Mouse (Mus musculus) fat pad, adult 2 months (tissue): ENCODE measurements at regions not wholly inside any gene's neighbourhood (a gene's known extent, or its start where the extent isn't known, plus 50 kb on each side); places are given as distances from the start of the nearest gene placed in this dataset.

Experiments used
- DNase-seq: peaks from one replicate; pipeline ENCODE4 v3.0.0-alpha.2; 2011; ENCODE audit warnings: low read depth, low spot score; ENCODE audit errors: extremely low read depth

DNA sequence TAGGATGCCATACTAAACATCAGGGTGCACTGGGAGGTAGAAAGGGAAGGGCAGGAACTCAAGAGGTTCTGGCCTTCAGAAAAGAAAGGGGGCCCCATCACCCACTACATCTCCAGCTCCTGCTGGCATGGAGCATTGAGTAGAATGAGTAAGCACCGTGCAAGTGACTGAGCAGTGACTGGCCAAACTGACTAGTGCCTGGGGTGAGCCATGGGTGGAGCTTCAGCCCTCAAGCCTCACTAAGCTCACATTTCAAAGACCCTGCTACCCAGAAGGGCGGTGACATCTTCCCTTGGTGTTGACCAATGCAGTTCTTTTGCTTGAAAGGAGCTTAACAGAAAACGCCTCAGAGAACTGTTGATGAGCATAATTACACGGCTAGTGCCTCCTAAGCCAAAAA is 80.0 kb upstream of the Egln3 start:
- no peak for DNase-seq

DNA sequence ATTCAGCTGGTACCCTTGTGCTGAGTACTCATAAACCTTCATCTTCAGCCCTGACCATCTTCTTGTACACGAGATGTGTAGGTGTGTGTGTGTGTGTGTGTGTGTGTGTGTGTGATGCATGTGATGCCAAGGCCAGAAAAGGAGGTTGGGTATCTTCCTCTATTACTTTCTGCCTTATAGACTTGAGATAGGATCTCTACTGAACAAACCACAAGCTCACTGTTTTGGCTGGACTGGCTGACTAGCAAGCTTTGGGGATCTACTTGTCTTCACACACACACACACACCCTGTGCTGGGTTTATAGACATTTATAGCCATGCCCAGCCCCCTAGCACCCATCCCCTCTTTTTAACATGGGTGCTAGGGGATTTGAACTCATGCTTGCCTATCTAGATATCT is 79.4 kb upstream of the Egln3 start:
- no peak for DNase-seq

DNA sequence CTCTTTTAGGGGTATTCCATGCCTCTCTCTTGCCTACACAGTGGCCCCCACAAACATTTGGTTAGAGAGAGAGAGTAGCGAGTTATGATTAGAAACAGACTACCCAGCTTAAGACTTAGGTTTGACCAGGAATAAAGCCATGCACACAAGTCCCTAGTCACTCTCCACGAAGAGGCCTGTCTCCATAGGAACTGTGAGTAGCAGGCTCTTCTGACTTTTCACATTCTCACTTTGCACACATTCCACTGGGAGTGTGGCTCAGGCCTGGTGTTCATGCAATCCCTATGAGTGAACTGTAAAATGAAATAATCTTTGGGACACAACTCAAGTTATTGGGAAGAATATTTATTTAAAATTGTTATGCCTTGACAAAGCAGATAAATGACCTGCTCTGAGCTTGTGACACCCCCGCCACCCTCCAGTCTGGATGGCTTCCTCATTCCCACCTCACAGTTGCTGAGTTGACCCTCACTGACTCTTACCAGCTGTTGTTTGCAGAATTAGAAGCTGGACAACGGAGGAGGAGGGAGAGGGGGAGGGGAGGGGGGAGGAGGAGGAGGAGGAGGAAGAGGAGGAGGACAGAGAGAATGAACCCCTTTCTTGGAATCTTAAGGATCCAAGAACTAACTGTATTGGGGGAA is 78.7 kb upstream of the Egln3 start:
- DNase-seq, result no peak

DNA sequence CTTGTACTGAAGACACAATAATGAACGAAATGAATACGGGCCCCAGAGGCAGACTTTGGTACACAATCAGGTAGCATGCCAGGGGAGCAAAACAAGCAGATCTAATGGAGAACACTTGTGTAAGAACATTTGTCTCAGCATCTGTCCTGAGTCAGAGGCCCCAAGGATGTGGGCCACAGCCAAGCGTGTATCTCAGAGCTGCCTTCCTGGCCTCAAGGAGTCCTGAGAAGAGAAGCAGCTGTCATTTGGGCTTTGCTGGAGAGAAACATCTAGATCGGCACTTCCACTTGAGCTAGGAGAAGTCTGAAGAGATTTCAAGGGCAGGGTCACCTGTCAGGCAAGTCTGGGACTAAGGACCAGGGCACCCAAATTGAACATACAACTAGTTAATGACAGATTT is 76.8 kb upstream of the Egln3 start:
- no peak for DNase-seq

DNA sequence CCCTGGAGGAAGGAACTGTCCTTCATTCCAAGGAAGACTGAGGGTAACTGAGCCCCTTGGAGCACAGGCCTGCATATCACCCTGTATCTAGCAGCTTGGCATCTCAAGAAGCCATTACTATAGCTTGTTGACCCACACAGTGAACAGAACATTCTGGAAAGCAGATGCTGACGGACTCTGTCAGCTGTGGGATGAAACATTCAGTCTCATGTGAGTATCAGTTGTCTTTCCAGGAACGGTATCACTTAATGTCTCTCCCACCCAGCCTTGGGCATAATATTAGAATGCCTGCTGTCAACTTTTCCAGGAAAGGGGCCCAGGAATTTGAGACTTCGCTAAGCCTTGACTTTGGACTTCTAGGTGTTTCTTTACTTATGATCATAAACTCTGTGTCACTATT is 76.3 kb upstream of the Egln3 start:
- no peak for DNase-seq

DNA sequence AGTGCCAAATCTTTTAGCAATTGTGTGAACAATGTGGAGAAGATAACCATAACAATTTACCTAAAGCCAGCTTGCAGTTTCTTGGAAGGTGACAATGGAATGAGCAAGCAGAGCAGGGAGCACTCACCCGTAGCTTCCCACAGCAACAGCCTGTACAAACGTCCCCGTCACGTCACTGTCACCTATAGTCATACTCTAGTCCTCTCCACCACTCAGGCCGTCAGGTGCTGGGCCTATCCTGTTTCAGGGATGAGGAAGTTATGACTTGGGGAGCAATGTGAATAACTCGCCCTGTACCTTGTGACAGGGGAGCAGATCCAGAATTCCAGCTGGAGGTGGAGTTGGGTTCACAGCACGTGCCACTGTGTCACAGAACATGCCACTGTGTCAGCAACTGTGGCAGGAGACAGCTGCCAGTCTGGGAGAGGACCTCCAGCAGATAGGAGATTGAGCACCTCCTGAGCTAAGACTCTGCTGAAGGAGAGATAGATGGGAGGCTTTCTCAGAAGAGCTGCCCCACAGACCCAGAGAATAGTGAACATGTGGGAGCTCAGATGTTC is 73.4 kb upstream of the Egln3 start:
- no peak for DNase-seq

DNA sequence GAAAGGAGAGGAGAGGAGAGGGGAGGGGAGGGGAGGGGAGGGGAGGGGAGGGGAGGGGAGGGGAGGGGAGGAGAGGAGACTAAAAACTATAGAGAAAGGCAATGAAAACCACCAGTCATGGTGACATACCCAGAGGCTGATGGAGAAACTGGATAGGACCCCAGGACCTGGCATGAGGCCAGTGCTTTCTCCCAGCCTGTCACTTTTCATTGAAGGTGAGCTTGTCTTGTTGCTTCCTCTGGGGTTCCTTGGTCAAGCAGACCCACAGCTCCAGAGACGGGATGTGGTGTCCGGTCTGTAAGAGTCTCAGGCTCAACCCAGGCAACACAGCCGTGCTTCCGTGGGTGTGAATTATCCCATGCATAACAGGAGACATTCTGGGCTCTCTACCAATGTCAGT is 69.8 kb upstream of the Egln3 start:
- no peak for DNase-seq

DNA sequence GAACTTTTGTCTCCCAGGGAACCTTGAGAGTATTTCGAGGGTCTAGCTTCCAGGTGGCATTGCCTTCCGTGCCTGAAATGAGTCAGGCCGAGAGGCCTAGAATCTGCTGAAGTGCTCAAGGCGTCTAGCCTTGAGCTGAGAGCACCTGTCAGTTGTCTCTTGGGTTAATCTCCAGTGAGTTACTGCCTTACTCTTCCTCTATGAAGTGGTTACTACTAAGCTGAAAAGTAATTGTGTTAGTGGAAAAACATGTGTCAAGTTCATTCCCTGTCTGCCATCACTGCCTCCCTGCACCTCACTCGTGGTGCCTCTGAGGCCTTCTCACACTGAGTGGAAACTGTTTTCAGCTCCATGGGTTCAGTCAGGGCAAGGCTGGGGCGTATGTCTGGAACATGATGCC is 69.0 kb upstream of the Egln3 start:
- DNase-seq, result no peak

DNA sequence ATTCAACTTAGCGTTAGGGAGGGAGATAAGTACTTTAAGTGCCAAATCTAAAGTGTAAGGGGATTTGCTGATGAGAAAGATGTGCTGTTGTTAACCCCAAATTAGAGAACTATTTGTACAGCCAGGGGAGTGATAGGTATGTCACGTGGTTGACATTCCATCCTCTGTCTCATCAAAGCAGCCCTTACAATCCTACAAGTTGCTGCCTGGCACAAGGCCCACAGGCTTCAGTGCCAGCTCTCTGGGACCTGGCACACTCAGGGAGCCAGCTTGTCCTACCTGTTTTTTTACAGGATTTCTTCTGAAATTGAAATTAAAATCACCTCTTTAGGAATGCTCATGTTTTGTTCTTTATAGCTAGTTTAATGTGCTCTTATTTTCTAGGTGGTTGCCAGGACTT is 68.6 kb upstream of the Egln3 start:
- peak; percentile 47 for DNase-seq

DNA sequence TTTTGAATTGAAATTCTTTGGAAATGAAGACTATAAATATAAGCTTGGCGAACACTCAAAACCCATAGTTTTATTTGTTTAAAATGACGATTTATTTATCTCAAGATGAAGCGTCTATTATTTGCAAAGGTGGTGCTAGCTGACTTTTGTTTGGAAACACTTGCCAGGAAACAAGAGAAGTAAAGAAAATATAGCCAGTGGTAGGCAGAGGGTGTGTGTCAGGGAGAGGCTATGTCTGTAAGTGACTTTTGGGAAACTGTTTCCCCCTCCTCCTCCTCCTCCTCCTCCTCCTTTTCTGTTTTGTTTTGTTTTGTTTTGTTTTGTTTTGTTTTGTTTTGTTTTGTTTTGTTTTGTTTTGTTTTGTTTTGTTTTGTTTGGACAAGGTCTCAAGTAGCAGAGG is 62.2 kb upstream of the Egln3 start:
- DNase-seq, result no peak

DNA sequence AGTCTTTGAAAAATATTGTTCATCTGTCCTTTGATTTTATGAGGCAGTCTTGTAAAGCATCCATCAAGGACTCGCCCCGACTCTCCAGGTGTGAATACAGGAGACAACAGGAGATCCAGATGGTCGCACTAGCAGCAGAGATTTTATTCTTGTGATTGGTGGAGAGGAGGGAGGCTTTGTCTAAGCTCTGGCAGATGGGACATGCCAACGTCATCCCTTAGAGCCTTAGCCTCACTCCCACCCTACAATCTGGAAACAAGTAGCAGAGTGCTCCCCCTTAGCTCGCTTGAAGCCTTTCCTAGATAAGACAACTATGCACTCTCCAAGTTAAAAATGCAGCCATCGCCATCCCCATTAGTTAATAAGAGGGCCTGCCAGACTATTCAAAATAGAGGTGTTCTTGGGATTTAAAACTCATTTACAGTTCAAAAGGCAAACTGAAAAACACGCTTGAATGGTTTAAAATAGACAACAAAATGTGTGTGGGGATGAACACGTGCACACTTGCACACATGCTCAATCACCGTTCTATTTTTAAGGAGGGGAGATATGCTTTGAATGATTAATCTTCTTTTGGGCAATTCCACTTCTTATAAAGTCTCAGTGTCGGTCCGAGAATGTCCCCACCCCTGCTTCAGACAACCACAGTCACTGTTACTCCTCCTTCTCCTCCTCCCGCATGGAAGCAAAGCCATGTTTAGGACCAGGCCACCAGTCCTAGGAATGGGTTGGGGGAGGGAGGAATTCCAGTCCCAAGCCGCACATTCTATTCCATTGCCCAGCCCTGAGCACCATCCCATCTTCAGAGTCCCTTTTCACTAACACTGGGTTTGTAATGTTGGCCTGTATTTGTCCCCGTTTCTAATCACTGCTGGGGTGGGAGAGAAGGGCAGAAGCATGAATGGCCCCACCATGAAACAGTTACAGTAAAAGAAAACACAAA is 61.5 kb upstream of the Egln3 start:
- DNase-seq, result no peak

DNA sequence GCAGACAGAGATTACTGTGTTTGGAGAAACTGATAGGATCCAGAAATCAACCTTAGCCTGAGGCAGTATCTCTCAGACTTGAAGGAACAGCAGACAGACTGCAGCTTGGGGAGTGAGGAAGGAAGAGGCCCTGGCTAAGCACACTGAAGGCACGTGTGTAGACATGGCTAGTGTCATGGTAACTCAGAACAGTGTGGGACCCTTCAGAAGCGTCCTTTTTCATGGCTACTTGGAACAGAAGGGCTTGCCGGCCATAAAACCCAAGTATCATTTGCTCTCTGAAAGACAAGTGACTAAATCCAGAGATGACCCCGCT is 60.7 kb upstream of the Egln3 start:
- DNase-seq, result no peak

DNA sequence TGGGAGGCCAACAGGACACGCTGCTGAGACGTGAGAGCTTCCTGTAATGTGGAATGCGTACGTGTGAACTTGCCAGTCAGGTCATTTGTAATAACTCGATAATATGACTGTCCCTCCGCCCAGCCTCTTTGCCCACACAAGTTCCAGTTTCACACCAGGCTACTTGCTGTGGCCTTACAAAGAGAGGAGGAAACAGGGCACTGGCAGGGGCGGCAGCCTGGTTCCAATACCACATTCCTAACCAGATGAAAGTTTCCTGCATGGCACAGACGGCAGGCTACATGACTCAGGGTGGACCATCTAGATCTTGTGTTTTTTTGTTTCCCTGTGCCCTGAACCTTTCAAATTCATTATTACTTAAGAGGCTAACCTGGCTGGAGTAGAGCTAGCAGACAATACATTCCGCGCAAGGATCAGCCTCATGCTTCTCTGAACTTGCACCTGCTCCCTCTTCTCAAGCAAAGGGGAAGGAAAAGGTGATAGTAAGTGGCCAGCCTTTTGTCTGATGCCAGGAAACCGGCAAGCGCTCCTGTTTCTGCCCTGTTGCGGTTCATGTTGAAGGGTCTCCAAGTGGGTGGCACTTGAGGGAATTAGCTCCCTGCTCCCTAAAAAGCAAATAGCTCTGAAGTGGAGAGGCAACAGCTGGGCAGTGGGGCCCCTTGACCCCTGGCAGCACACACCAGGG is 60.2 kb upstream of the Egln3 start:
- no peak for DNase-seq

DNA sequence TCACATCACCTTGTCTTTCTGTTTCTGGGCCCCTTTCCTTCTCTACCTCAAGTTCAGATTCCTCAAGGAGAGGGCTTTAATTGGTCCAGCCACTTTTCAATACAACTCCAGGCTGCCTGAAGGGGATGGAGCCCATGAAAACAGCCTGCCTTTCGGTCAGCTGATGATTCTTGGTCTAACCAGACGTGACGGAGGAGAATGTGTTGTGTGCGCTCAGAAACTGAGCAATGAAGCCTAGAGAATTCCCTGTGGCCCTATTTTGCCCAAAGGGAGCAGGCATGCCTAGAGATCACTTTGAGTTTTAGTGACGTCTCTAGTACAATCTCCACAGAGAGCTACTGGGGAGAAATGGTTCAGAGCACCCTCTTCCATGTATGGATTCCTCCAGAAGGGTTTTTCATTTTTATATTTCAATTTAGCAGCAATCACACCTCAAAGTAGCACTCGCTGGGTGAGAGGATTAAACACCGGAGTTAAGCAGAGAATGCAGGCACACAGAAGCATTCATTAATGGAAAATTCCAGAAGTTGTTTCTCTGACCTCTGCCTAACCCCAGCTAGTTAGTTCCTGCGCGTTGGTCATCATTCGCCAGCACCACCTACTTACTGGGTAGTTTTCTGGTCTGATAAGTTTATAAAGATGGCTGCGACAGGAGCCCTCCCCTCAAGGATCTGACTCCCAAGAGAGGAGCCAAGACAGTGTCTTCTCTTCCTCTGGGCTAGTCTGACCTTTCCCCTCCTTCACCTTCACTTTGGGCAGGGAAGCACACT is 58.8 kb upstream of the Egln3 start:
- DNase-seq, result no peak

DNA sequence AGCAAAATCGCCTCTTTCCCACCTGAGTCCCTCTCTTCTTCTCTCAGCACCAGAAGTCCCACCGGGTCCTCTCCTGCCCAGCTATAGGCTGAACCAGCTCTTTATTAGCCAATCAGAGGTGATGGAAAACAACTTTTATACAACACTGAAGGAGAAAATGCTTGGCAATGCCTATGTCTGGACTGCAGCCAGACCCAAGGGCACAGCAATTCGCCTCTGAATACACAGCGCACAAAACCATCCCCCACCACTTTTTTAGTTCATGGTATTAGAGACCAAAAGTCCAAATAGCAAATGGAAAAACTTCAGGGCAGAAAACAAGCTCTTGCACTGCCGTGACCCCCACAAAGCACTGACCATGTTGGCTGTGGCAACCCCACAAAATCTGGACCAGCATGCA is 57.8 kb upstream of the Egln3 start:
- DNase-seq, result no peak

DNA sequence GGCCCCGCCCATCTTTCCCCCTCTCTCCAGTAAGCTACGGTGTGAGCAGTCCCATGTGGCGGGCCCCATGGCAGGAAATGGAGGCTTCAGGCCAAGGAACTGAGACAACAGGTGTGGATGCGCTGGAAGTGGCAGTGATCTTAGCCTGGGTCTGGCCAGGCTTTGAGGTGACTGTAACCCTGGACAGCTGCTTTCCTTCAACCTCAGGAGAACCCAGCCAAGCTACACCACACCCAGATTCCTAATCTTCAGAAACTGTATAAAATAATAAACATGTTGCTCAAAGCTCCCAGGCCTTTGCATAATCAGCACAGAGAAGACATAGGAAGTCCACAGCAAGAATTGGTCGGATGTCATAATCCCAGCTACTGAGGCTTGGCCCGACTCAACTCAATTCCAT is 56.8 kb upstream of the Egln3 start:
- no peak for DNase-seq

DNA sequence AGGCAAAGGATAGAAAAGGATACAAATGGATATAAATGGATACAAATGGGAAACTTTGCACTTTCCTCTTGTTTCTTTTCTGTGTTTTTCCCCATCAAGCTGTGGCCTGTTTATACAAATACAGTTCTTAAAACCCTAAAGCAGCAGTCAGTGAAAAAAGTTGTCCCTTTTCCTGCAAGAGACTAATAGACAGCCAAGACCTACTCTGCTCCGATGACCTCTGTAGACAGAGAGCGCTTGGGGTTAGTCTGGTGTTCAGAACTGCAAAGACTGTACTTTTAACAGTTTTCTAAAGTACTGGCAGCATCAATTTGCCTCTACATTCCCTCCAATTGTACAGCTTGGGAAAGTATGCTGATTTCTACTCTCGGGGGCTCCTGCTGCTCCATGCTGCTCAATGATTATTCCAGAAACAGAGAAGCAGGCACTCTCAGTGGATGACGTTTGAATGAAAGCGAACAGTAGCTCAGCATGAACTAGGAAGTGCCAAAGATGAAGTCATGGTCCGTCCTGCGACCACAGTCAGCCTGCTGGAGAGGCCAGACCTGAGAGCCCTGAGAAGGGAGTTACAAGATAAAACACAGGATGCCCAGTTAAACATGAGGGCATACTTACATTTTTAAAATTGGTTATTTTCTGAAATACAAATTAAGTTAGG is 54.2 kb upstream of the Egln3 start:
- no peak for DNase-seq

DNA sequence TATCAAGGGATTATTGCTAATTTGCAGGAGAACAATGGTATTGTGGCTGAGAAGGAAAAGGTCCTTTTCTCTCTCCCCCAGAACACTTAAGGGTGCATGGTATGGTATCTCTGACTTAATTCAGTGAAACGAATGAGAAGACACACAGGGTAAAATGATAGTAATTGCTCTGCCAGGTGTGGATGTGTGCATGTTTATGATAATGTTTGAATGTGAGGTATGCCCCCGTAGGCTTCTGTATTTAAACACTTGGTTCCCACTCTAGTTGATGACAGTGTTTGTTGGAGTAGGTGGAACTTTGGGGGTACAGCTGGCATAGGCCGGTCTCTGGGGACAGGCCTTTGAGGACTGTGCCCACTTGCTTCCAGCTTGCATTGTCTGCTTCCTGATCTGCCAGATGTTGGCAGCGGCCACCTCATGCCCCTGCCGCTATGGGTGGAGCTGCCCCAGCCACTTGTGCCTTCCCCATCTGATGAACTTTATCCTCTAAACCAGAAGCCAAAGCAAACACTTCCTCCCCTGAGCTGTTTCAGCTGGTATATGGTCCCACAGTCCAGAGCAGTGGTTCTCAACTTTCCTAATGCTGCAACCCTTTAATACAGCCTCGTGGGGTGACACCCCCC is 53.0 kb upstream of the Egln3 start:
- no peak for DNase-seq
